Mouse (Mus musculus) megakaryocyte, adult 5-6 weeks (primary cell): ENCODE measurements around the gene Mgmt. TPM values are rescaled to one million over a fixed set of nuclear protein-coding genes. Genes with fewer than 3 reads are reported as not detected.

Experiments
- ATAC-seq: 2 replicates; pipeline ENCODE4 v1.8.0; 2016; ENCODE audit warnings: mild to moderate bottlenecking, inconsistent platforms; ENCODE audit not compliant: poor library complexity, severe bottlenecking
- total RNA-seq, 2 experiments: library from RNA; stranded (forward) in 1 of 2; stranded (reverse) in 1 of 2; fragments of 153-499, 151-499 nt in 1 of 2; fragments of 221-1000, 200-1000 nt in 1 of 2; gene quantifications; 2 replicates each; pipeline versions ENCODE4 v1.2.3 to v1.2.4; 2015 to 2017

The Mgmt gene
- total RNA-seq, 2 experiments from 2014 or later, result 0.58 to 0.66 TPM

- no peak for ATAC-seq
Measured at GRCm38 (mm10) chr7:137048086-137048922, 153.9 kb downstream of the Mgmt start.

- no peak for ATAC-seq
Measured at GRCm38 (mm10) chr7:137054343-137054742, 159.9 kb downstream of the Mgmt start.

- no peak for ATAC-seq
Measured at GRCm38 (mm10) chr7:137056126-137056525, 161.7 kb downstream of the Mgmt start.

- no peak for ATAC-seq
Measured at GRCm38 (mm10) chr7:137060488-137060887, 166.1 kb downstream of the Mgmt start.

GRCm38 (mm10) chr7:137061109-137061508, 166.7 kb downstream of the Mgmt start:
- no peak for ATAC-seq

- no peak for ATAC-seq
Measured at GRCm38 (mm10) chr7:137064255-137064654, 169.8 kb downstream of the Mgmt start.

- no peak for ATAC-seq
Measured at GRCm38 (mm10) chr7:137065408-137065807, 171.0 kb downstream of the Mgmt start.

GRCm38 (mm10) chr7:137066211-137066610, 171.8 kb downstream of the Mgmt start:
- no peak for ATAC-seq

- no peak for ATAC-seq
Measured at GRCm38 (mm10) chr7:137066997-137067396, 172.6 kb downstream of the Mgmt start.

GRCm38 (mm10) chr7:137067758-137068157, 173.3 kb downstream of the Mgmt start:
- ATAC-seq, result no peak

- ATAC-seq, result no peak
Measured at GRCm38 (mm10) chr7:137068796-137069195, 174.4 kb downstream of the Mgmt start.

GRCm38 (mm10) chr7:137069768-137070167, 175.4 kb downstream of the Mgmt start:
- no peak for ATAC-seq

GRCm38 (mm10) chr7:137071346-137071745, 176.9 kb downstream of the Mgmt start:
- no peak for ATAC-seq

- no peak for ATAC-seq
Measured at GRCm38 (mm10) chr7:137073878-137074277, 179.5 kb downstream of the Mgmt start.

- ATAC-seq, result no peak
Measured at GRCm38 (mm10) chr7:137074324-137074723, 179.9 kb downstream of the Mgmt start.

- no peak for ATAC-seq
Measured at GRCm38 (mm10) chr7:137075301-137075700, 180.9 kb downstream of the Mgmt start.

- ATAC-seq, result no peak
Measured at GRCm38 (mm10) chr7:137080171-137080570, 185.8 kb downstream of the Mgmt start.

GRCm38 (mm10) chr7:137082171-137082570, 187.8 kb downstream of the Mgmt start:
- ATAC-seq, result no peak

- ATAC-seq, result no peak
Measured at GRCm38 (mm10) chr7:137084651-137085050, 190.2 kb downstream of the Mgmt start.

- no peak for ATAC-seq
Measured at GRCm38 (mm10) chr7:137085969-137086606, 191.7 kb downstream of the Mgmt start.

GRCm38 (mm10) chr7:137087136-137087535, 192.7 kb downstream of the Mgmt start:
- no peak for ATAC-seq

GRCm38 (mm10) chr7:137088141-137088540, 193.7 kb downstream of the Mgmt start:
- no peak for ATAC-seq
